Mouse (Mus musculus) thymus, adult 2 months (tissue): ENCODE results near the gene Sec31b. TPM values are rescaled to one million over a fixed set of nuclear protein-coding genes. Genes with fewer than 3 reads are reported as not detected.

Experiments
- DNase-seq: peaks from one replicate; pipeline ENCODE4 v3.0.0; 2021
- H3K27ac ChIP-seq: fragments of 200-500 bp; 2 replicates; pipeline ENCODE4 v1.5.1; 2012; ENCODE audit warnings: low read length, control low read depth; ENCODE audit not compliant: control insufficient read depth, insufficient read depth
- H3K27me3 ChIP-seq: fragments of 200-500 bp; 2 replicates; pipeline ENCODE4 v1.6.1; 2012; ENCODE audit warnings: mild to moderate bottlenecking, low read length, moderate library complexity, mixed read lengths; ENCODE audit not compliant: control insufficient read depth, insufficient read depth
- H3K36me3 ChIP-seq: fragments of 200-500 bp; 2 replicates; pipeline ENCODE4 v1.6.1; 2012; ENCODE audit warnings: mild to moderate bottlenecking, low read length, moderate library complexity; ENCODE audit not compliant: control insufficient read depth, insufficient read depth
- H3K4me1 ChIP-seq: fragments of 200-500 bp; replicated peaks from 2 replicates; pipeline ENCODE4 v1.6.1; 2012; ENCODE audit warnings: low read length; ENCODE audit not compliant: control insufficient read depth, insufficient read depth
- H3K4me3 ChIP-seq: fragments of 200-500 bp; 2 replicates; pipeline ENCODE4 v1.5.1; 2012; ENCODE audit warnings: mild to moderate bottlenecking, low read length, control low read depth, moderate library complexity; ENCODE audit not compliant: control insufficient read depth, insufficient read depth
- CTCF ChIP-seq: fragments of 200-500 bp; IDR thresholded peaks from 2 replicates; pipeline ENCODE4 v1.5.1; 2012; ENCODE audit warnings: mild to moderate bottlenecking, control low read depth, low read length, moderate library complexity, borderline replicate concordance; ENCODE audit not compliant: control insufficient read depth, poor library complexity, insufficient read depth; ENCODE audit errors: extremely low read depth
- POLR2A ChIP-seq: fragments of 200-500 bp; IDR thresholded peaks from 2 replicates; pipeline ENCODE4 v1.6.1; 2012; ENCODE audit warnings: mild to moderate bottlenecking, low read length, control low read depth, moderate library complexity; ENCODE audit not compliant: control insufficient read depth, poor library complexity, insufficient read depth; ENCODE audit errors: extremely low read depth
- WGBS: fragments of 180-500 bp; shearing (Covaris S2); methylation state at CpG from one replicate; pipeline ENCODE4 v1.1.7; 2018; 5-methylcytosine and 5-hydroxymethylcytosine counted together
- polyA plus RNA-seq: library from polyadenylated mRNA; depleted of rRNA; stranded (reverse); fragments of >200 nt; gene quantifications from 2 replicates; pipeline ENCODE4 v1.2.3, GENCODE M21; 2012

Gene Sec31b
- polyA plus RNA-seq, 1 experiment, result 18.8 TPM

DNA sequence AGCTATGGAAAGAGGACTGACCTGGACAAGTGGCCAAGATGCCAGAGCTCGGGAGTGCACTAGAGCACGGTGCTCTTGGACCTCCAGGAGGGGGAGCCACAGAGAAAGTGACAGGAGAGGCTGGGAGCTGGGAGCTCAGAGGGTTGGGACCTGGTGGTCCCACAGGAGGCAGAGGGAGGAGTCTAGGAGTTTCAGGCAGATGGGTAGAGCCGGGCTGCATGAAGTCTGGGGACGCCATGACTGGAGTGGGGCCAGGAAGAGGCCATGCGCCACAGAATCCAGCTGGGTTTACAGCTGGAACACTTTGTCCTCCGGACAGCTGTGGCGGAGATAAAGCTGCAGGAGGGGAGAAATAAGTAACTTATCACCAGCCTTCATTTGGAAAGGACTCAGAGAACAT lies 26.5 kb downstream of the Sec31b start:
- no peak for TF ChIP-seq CTCF
- Histone ChIP-seq H3K4me3 (no peak overlapping the region), H3K4me1 (peaks cover 19% of the 10 kb centered on the region), H3K36me3 (no peaks in the 10 kb centered on the region), H3K27ac (no peak overlapping the region), H3K27me3 (no peaks in the 10 kb centered on the region)
- no peak for DNase-seq
- 81% methylated on average over 7 of the region's 7 CpGs for WGBS

GRCm38 (mm10) chr19:44517996-44518768 lies 27.5 kb downstream of the Sec31b start:
- Histone ChIP-seq H3K4me1 (peaks cover 29% of the 10 kb centered on the region), H3K36me3 (no peaks in the 10 kb centered on the region), H3K27me3 (no peaks in the 10 kb centered on the region), H3K27ac (no peak overlapping the region), H3K4me3 (no peak overlapping the region)
- 72% methylated on average over 12 of the region's 12 CpGs for WGBS
- TF ChIP-seq CTCF, result peak; percentile 73; the same call in 1 of the 2 replicates
- TF ChIP-seq POLR2A, result no peak
- DNase-seq, result peak; percentile 70

DNA sequence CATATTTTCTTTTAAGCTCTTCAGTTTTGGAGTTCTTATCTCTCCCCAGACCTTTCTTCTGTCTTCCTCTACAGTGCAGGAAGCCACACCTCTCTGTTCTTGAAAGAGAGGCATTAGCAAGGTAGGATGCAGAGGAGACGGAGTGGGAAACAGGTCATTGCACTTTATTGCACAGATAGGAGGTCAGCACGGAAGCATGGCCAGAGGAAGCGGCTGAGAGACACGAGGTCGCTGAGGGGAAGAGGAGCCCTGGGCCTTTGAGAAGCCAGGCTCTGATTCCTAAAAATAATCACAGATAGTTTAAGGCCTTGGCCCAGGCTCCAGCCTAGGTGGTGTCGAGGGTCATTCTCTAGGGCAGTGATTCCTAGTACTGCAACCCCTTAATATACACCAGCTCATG lies 29.9 kb downstream of the Sec31b start:
- 75% methylated on average over 6 of the region's 6 CpGs for WGBS
- TF ChIP-seq POLR2A (no peak), CTCF (no peak)
- Histone ChIP-seq H3K27me3 (no peaks in the 10 kb centered on the region), H3K27ac (no peak overlapping the region), H3K36me3 (no peaks in the 10 kb centered on the region), H3K4me1 (peaks cover 48% of the 10 kb centered on the region), H3K4me3 (no peak overlapping the region)
- no peak for DNase-seq

- Histone ChIP-seq H3K4me3 (no peak overlapping the region), H3K27ac (no peak overlapping the region), H3K27me3 (no peaks in the 10 kb centered on the region), H3K4me1 (peaks cover 58% of the 10 kb centered on the region), H3K36me3 (no peaks in the 10 kb centered on the region)
- no peak for TF ChIP-seq POLR2A
- no peak for TF ChIP-seq CTCF
- DNase-seq, result no peak
- WGBS, result 94% methylated on average over 14 of the region's 14 CpGs
These were observed 30.9 kb downstream of the Sec31b start for GRCm38 (mm10) chr19:44514521-44515451.

GRCm38 (mm10) chr19:44513921-44514482 lies 31.7 kb downstream of the Sec31b start:
- Histone ChIP-seq H3K27me3 (no peaks in the 10 kb centered on the region), H3K27ac (no peak overlapping the region; the same call in 1 of the 2 replicates), H3K4me3 (no peak overlapping the region), H3K4me1 (peaks cover 58% of the 10 kb centered on the region), H3K36me3 (no peaks in the 10 kb centered on the region)
- no peak for DNase-seq
- 47% methylated on average over 7 of the region's 7 CpGs for WGBS
- TF ChIP-seq CTCF (no peak), POLR2A (no peak)

DNA sequence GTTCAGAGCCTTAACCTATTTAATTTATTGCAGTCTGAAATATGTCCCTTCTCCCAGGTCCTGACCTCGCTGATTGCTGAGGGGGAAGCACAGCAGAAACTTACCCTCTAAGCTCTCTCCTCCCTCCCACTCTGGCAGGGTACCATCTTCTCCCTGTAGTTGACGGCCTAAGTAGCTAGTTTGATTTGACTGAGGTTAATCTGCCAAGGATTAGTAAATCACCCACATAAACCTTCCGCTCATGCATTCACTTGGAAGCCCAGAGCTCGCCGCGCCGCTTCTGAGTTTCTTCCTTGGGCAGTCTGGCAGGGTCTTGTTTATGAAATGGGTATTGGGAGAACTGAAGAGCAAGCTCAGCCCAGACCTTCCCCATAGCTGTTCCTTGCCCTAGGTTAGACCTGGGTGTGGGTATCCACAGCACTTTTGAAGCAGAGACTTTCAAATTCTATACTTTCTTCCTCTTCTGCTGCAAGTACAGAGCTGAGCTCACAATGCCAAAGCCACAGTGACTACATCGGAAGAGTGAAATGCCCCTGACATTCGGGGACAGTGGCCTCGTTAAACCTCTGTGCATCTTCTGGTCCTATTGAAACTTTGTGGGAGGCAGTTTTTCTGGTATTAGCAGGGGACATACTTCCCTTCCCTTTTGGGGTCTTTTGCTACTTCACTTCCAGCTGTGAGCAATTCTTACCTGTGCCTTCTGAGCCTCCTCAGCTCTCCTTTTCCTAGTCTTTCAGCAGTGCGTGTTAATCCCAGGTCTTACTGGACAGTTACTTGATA lies 32.4 kb downstream of the Sec31b start:
- peak; percentile 27 for DNase-seq
- peak overlapping the region; percentile 20 for H3K4me3 ChIP-seq
- no peaks in the 10 kb centered on the region for H3K27me3 ChIP-seq
- TF ChIP-seq POLR2A, result no peak
- TF ChIP-seq CTCF, result no peak
- H3K36me3 ChIP-seq, result no peaks in the 10 kb centered on the region
- peaks cover 54% of the 10 kb centered on the region for H3K4me1 ChIP-seq
- H3K27ac ChIP-seq, result peak overlapping the region; percentile 87
- WGBS, result 27% methylated on average over 11 of the region's 11 CpGs
